Mouse (Mus musculus): ENCODE measurements around the gene Slfn2.

GRCm38 (mm10) chr11:83061806-83062205 lies 3.1 kb upstream of the Slfn2 start:
- TF ChIP-seq CTCF (IDR thresholded peaks at IDR 0.05), result no peak
- no peak for TF ChIP-seq EP300 (IDR thresholded peaks at IDR 0.05)

Measured in lung, postnatal 0 days (tissue).